Mouse (Mus musculus) activated CD4-positive, CD25-positive, alpha-beta regulatory T cell, adult 4 months (primary cell): ENCODE results near the gene Irx2. TPM values are rescaled to one million over a fixed set of nuclear protein-coding genes. Genes with fewer than 3 reads are reported as not detected.

Experiments used
- ATAC-seq: one replicate; pipeline ENCODE4 v1.8.0; 2017
- polyA plus RNA-seq, 2 experiments: library from polyadenylated mRNA; unstranded; fragments of 100-300 nt; shearing (Covaris generic); gene quantifications; one replicate each; pipeline ENCODE4 v1.2.1; 2017

Irx2 gene
- polyA plus RNA-seq, 2 experiments from 2014 or later, result not detected

GRCm38 (mm10) chr13:72637536-72637935 lies 8.9 kb downstream of the Irx2 start:
- no peak for ATAC-seq

- no peak for ATAC-seq
These were observed 9.9 kb downstream of the Irx2 start for GRCm38 (mm10) chr13:72638401-72639130.

- no peak for ATAC-seq
These were observed 11.0 kb downstream of the Irx2 start for GRCm38 (mm10) chr13:72639441-72640130.

GRCm38 (mm10) chr13:72640131-72640521 lies 11.5 kb downstream of the Irx2 start:
- no peak for ATAC-seq

GRCm38 (mm10) chr13:72656447-72656846 lies 27.8 kb downstream of the Irx2 start:
- no peak for ATAC-seq

GRCm38 (mm10) chr13:72675826-72676225 lies 47.2 kb downstream of the Irx2 start:
- no peak for ATAC-seq
